Mouse (Mus musculus) lung, embryonic 16.5 days (tissue): ENCODE results near the gene St5. TPM values are rescaled to one million over a fixed set of nuclear protein-coding genes. Genes with fewer than 3 reads are reported as not detected.

Experiments used
- ATAC-seq: fragments of 200-750 bp; cut with Nextera tagmentation; 2 replicates; pipeline ENCODE4 v1.8.0; 2017; ENCODE audit warnings: low read depth, mild to moderate bottlenecking, moderate library complexity
- H3K27ac ChIP-seq: fragments of 300-500 bp; sonication (generic); 2 replicates; pipeline ENCODE4 v1.5.1; 2014; ENCODE audit warnings: mild to moderate bottlenecking, control low read depth, low read length
- H3K27me3 ChIP-seq: fragments of 300-500 bp; sonication (generic); 2 replicates; pipeline ENCODE4 v1.6.1; 2014; ENCODE audit warnings: low read depth, low read length, mixed read lengths; ENCODE audit not compliant: control insufficient read depth, insufficient read depth
- H3K36me3 ChIP-seq: fragments of 300-500 bp; sonication (generic); 2 replicates; pipeline ENCODE4 v1.6.1; 2014; ENCODE audit warnings: low read length; ENCODE audit not compliant: control insufficient read depth, insufficient read depth
- H3K4me1 ChIP-seq: fragments of 300-500 bp; sonication (generic); replicated peaks from 2 replicates; pipeline ENCODE4 v1.6.1; 2014; ENCODE audit warnings: low read length, mixed read lengths; ENCODE audit not compliant: control insufficient read depth, insufficient read depth
- H3K4me2 ChIP-seq: fragments of 300-500 bp; sonication (generic); 2 replicates; pipeline ENCODE4 v1.6.1; 2014; ENCODE audit warnings: low read depth, low read length, control low read depth
- H3K4me3 ChIP-seq: fragments of 300-500 bp; sonication (generic); 2 replicates; pipeline ENCODE4 v1.5.1; 2014; ENCODE audit warnings: mild to moderate bottlenecking, low read length, control low read depth
- H3K9ac ChIP-seq: fragments of 300-500 bp; sonication (generic); 2 replicates; pipeline ENCODE4 v1.6.1; 2014; ENCODE audit warnings: low read length, control low read depth
- H3K9me3 ChIP-seq: fragments of 300-500 bp; sonication (generic); 2 replicates; pipeline ENCODE4 v1.6.1; 2016; ENCODE audit warnings: low read length; ENCODE audit not compliant: control insufficient read depth
- WGBS: fragments of 180-500 bp; shearing (Covaris S2); extraction: QIAGEN DNeasy Blood & Tissue Kit; methylation state at CpG from one replicate; pipeline ENCODE4 v1.1.7; 2014; 5-methylcytosine and 5-hydroxymethylcytosine counted together
- polyA plus RNA-seq: library from polyadenylated mRNA; unstranded; fragments of >200 nt; fragmentation: Nextera tagmentation; extraction: Ambion mirVana; gene quantifications from 2 replicates; pipeline ENCODE4 v1.2.1, GENCODE M21; 2015

St5 gene
- 72.2 and 77.5 TPM in 2 replicates for polyA plus RNA-seq

GRCm38 (mm10) chr7:109703190-109704015 is at the start of gene St5, which contains the start of gene Akip1:
Gene St5, minus strand, starts transcription at chr7:109703605.
Gene Akip1, plus strand, starts transcription at chr7:109703690.
- H3K36me3 ChIP-seq = no peaks in the 10 kb centered on the region
- H3K9me3 ChIP-seq = no peaks in the 10 kb centered on the region; the same call in 1 of the 2 replicates
- peak; percentile 96 for ATAC-seq
- H3K27me3 ChIP-seq = no peaks in the 10 kb centered on the region
- peak within 1 kb of the TSS; percentile 79 for H3K4me2 ChIP-seq
- H3K9ac ChIP-seq = peak within 1 kb of the TSS; percentile 76
- 1% methylated on average over 60 of the region's 61 CpGs for WGBS
- H3K4me1 ChIP-seq = peaks cover 15% of the 10 kb centered on the region
- H3K4me3 ChIP-seq = peak within 1 kb of the TSS; percentile 62
- H3K27ac ChIP-seq = peak within 1 kb of the TSS; percentile 76

- no peaks in the 10 kb centered on the region for H3K36me3 ChIP-seq
- WGBS = under 1% methylated on average over 72 of the region's 74 CpGs
- peaks cover 9% of the 10 kb centered on the region; the same call in 1 of the 2 replicates for H3K4me1 ChIP-seq
- peak within 1 kb of the TSS; percentile 69 for H3K4me3 ChIP-seq
- peak within 1 kb of the TSS; percentile 85 for H3K4me2 ChIP-seq
- ATAC-seq = peak; percentile 89
- H3K9me3 ChIP-seq = no peaks in the 10 kb centered on the region
- no peaks in the 10 kb centered on the region for H3K27me3 ChIP-seq
- H3K9ac ChIP-seq = peak within 1 kb of the TSS; percentile 88
- H3K27ac ChIP-seq = peak within 1 kb of the TSS; percentile 88
These were observed 48.9 kb upstream of the St5 start, which contains the start of gene Tmem9b for GRCm38 (mm10) chr7:109752008-109752925. Gene Tmem9b, minus strand, starts transcription at chr7:109752875.

GRCm38 (mm10) chr7:109751427-109752007 is 48.1 kb upstream of the St5 start:
- H3K4me1 ChIP-seq = peaks cover 9% of the 10 kb centered on the region; the same call in 1 of the 2 replicates
- H3K4me2 ChIP-seq = peak overlapping the region; percentile 85
- peak overlapping the region; percentile 88 for H3K27ac ChIP-seq
- no peaks in the 10 kb centered on the region for H3K9me3 ChIP-seq
- H3K27me3 ChIP-seq = no peaks in the 10 kb centered on the region
- 1% methylated on average over 13 of the region's 13 CpGs for WGBS
- H3K9ac ChIP-seq = peak overlapping the region; percentile 88
- peak overlapping the region; percentile 69 for H3K4me3 ChIP-seq
- no peaks in the 10 kb centered on the region; the same call in 1 of the 2 replicates for H3K36me3 ChIP-seq
- ATAC-seq = peak; percentile 3; the same call in 1 of the 2 replicates

GRCm38 (mm10) chr7:109747747-109748146 is 44.3 kb upstream of the St5 start:
- Histone ChIP-seq H3K4me2 (no peak overlapping the region), H3K27me3 (no peaks in the 10 kb centered on the region), H3K27ac (no peak overlapping the region), H3K4me3 (no peak overlapping the region), H3K4me1 (peaks cover 5% of the 10 kb centered on the region; the same call in 1 of the 2 replicates), H3K36me3 (peaks cover 13% of the 10 kb centered on the region), H3K9me3 (no peaks in the 10 kb centered on the region), H3K9ac (no peak overlapping the region)
- 48% methylated on average over 1 of the region's 1 CpGs for WGBS
- no peak for ATAC-seq

GRCm38 (mm10) chr7:109741703-109742102 is 38.3 kb upstream of the St5 start:
- no peaks in the 10 kb centered on the region for H3K27me3 ChIP-seq
- WGBS = 78% methylated on average over 4 of the region's 4 CpGs
- H3K36me3 ChIP-seq = peaks cover 21% of the 10 kb centered on the region
- no peaks in the 10 kb centered on the region for H3K9me3 ChIP-seq
- peaks cover 7% of the 10 kb centered on the region; the same call in 1 of the 2 replicates for H3K4me1 ChIP-seq
- H3K4me2 ChIP-seq = no peak overlapping the region
- no peak overlapping the region for H3K27ac ChIP-seq
- no peak for ATAC-seq
- no peak overlapping the region for H3K9ac ChIP-seq
- no peak overlapping the region for H3K4me3 ChIP-seq

- no peaks in the 10 kb centered on the region for H3K27me3 ChIP-seq
- H3K36me3 ChIP-seq = peaks cover 22% of the 10 kb centered on the region
- no peaks in the 10 kb centered on the region for H3K9me3 ChIP-seq
- 96% methylated on average over 1 of the region's 1 CpGs for WGBS
- H3K4me2 ChIP-seq = no peak overlapping the region
- H3K9ac ChIP-seq = no peak overlapping the region
- H3K27ac ChIP-seq = no peak overlapping the region; the same call in 1 of the 2 replicates
- H3K4me3 ChIP-seq = no peak overlapping the region
- H3K4me1 ChIP-seq = peaks cover 7% of the 10 kb centered on the region; the same call in 1 of the 2 replicates
- ATAC-seq = no peak
These were observed 37.7 kb upstream of the St5 start for GRCm38 (mm10) chr7:109741060-109741459.

- Histone ChIP-seq H3K4me1 (peaks cover 7% of the 10 kb centered on the region; the same call in 1 of the 2 replicates), H3K27me3 (no peaks in the 10 kb centered on the region), H3K36me3 (peaks cover 15% of the 10 kb centered on the region), H3K27ac (peak overlapping the region; percentile 77), H3K9me3 (no peaks in the 10 kb centered on the region), H3K4me3 (no peak overlapping the region), H3K4me2 (no peak overlapping the region), H3K9ac (no peak overlapping the region)
- ATAC-seq = peak; percentile 75; the same call in 1 of the 2 replicates
- WGBS = 13% methylated on average over 5 of the region's 5 CpGs
These were observed 36.5 kb upstream of the St5 start for GRCm38 (mm10) chr7:109739822-109740370.

GRCm38 (mm10) chr7:109734806-109735205 is 31.4 kb upstream of the St5 start:
- H3K9me3 ChIP-seq = no peaks in the 10 kb centered on the region
- H3K36me3 ChIP-seq = 0 out of 2 replicates have a peak, but pooled peaks cover 3% of the 10 kb centered on the region
- no peak overlapping the region for H3K4me3 ChIP-seq
- H3K4me1 ChIP-seq = peaks cover 10% of the 10 kb centered on the region
- 64% methylated on average over 4 of the region's 4 CpGs for WGBS
- no peak overlapping the region for H3K27ac ChIP-seq
- ATAC-seq = no peak
- H3K9ac ChIP-seq = no peak overlapping the region
- no peak overlapping the region for H3K4me2 ChIP-seq
- no peaks in the 10 kb centered on the region for H3K27me3 ChIP-seq
